Mouse (Mus musculus): ENCODE results near the gene Gm47959.
A peak's percentile ranks its signal among the peaks of the same experiment; 100 is the strongest.

Gm47959 gene

GRCm38 (mm10) chr1:83032508-83032907 is 32.2 kb downstream of the Gm47959 start:
- no peak for DNase-seq (ENCODE audit: low read depth, low spot score)

- no peak for DNase-seq (ENCODE audit: low read depth, low spot score)
Observed at GRCm38 (mm10) chr1:83034509-83034908, 34.2 kb downstream of the Gm47959 start.

- DNase-seq (ENCODE audit: low read depth, low spot score) = no peak
Observed at GRCm38 (mm10) chr1:83036892-83037667, 36.7 kb downstream of the Gm47959 start.

GRCm38 (mm10) chr1:83038109-83038672 is 37.8 kb downstream of the Gm47959 start, which contains the start of gene Slc19a3:
Gene Slc19a3 (minus strand): TSS chr1:83038448.
- peak; percentile 47 for DNase-seq (ENCODE audit: low read depth, low spot score)

GRCm38 (mm10) chr1:83039080-83039479 is 38.7 kb downstream of the Gm47959 start:
- no peak for DNase-seq (ENCODE audit: low read depth, low spot score)

GRCm38 (mm10) chr1:83042380-83042779 is 42.0 kb downstream of the Gm47959 start, which contains the start of gene Krtap28-10:
Gene Krtap28-10 (minus strand): TSS chr1:83042480.
- no peak for DNase-seq (ENCODE audit: low read depth, low spot score)

- no peak for DNase-seq (ENCODE audit: low read depth, low spot score)
Observed at GRCm38 (mm10) chr1:83044882-83045427, 44.6 kb downstream of the Gm47959 start, which contains the start of gene Gm47969. Gene Gm47969 (plus strand): TSS chr1:83044932.
